Mouse (Mus musculus): ENCODE data around the gene Mast4. TPM values are rescaled to one million over a fixed set of nuclear protein-coding genes. Genes with fewer than 3 reads are reported as not detected.

Mast4 gene
- polyA plus RNA-seq, 2 experiments, result 0.71 to 1.5 TPM

DNA sequence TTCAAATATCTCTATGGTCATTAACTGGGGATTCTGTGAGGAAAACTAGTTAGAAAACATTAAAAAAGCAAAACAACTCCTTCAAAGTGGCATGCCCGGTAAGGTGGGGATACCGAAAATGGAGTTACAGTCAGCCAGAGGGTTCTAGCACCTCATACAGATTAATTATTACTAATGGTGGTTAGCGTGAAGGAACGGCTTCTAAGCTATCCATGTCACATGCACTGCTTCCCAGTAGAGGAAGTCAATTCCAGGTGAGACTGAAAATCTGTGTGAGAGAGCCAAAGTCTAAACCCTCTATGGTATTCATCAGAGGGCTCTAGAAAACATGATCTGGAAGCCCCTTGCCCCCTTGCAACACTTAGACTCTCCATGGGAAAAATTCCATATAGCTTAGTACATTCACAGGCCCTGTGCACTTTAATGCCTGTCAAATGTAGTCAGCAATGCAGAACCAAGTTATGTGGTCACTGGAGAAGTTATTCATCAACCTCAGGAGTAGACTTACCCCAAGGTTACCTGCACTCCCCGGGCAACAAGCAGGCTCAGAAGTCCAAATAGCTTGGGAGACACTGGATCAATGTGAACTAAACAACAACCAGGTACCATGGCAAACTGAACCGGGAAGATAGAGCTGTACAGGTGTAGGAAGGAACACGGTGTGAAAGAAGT, 96.1 kb downstream of the Mast4 start:
- DNase-seq (ENCODE audit: low read depth in 3 of 3, low spot score in 3 of 3), result no peak
- H3K27me3 ChIP-seq (ENCODE audit: control insufficient read depth, insufficient read depth, low read length), result no peaks in the 10 kb centered on the region
- H3K9ac ChIP-seq (replicated peaks), result no peak overlapping the region
- no peak for ATAC-seq (ENCODE audit: insufficient read depth)
- H3K9me3 ChIP-seq (ENCODE audit: control insufficient read depth, low read length), result no peaks in the 10 kb centered on the region
- H3K4me3 ChIP-seq (ENCODE audit: insufficient read depth in 1 of 2, low read depth in 2 of 2, low read length in 2 of 2), result no peak overlapping the region
- no peaks in the 10 kb centered on the region for H3K36me3 ChIP-seq (replicated peaks; ENCODE audit: control insufficient read depth, insufficient read depth, low read depth)
- WGBS (ENCODE audit: insufficient replicate concordance), result 58% methylated on average over 7 of the region's 7 CpGs
- no peak overlapping the region for H3K4me2 ChIP-seq (ENCODE audit: low read depth)
- TF ChIP-seq CTCF (IDR thresholded peaks at IDR 0.05; ENCODE audit: low read depth), result no peak
- no peak for TF ChIP-seq EP300 (IDR thresholded peaks at IDR 0.05; ENCODE audit: low read depth)
- H3K4me1 ChIP-seq (replicated peaks; ENCODE audit: control insufficient read depth in 2 of 2, insufficient read depth in 2 of 2, low read length in 1 of 2), result no peaks in the 10 kb centered on the region
- no peak overlapping the region for H3K27ac ChIP-seq

DNA sequence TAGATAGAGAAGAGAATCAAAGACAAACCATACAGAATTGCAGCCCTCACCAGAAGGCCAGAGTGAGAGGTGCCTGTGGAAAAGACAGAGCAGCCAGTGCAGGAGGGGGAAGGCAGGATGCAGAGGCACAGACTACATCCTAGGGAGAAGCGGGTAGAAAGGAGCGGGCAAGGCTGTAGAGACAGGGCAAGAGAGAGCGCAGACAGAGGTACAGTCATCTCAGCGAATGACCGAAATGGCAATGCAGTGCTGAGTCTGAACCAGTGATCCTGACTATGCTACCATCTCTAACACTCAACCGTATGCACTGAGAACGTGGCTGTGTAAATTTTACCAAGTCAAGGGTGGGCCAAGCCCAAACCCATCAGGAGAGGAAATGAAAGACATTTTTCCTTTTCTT, 102.1 kb downstream of the Mast4 start:
- Histone ChIP-seq H3K4me3 (ENCODE audit: insufficient read depth in 1 of 2, low read depth in 2 of 2, low read length in 2 of 2) (no peak overlapping the region), H3K27me3 (ENCODE audit: control insufficient read depth, insufficient read depth, low read length) (no peaks in the 10 kb centered on the region), H3K9me3 (ENCODE audit: control insufficient read depth, low read length) (no peaks in the 10 kb centered on the region), H3K4me1 (replicated peaks; ENCODE audit: control insufficient read depth in 2 of 2, insufficient read depth in 2 of 2, low read length in 1 of 2) (no peaks in the 10 kb centered on the region), H3K4me2 (ENCODE audit: low read depth) (no peak overlapping the region), H3K9ac (replicated peaks) (no peak overlapping the region), H3K36me3 (replicated peaks; ENCODE audit: control insufficient read depth, insufficient read depth, low read depth) (no peaks in the 10 kb centered on the region), H3K27ac (no peak overlapping the region)
- 74% methylated on average over 7 of the region's 7 CpGs for WGBS (ENCODE audit: insufficient replicate concordance)
- ATAC-seq (ENCODE audit: insufficient read depth), result no peak
- TF ChIP-seq EP300 (IDR thresholded peaks at IDR 0.05; ENCODE audit: low read depth), result no peak
- no peak for TF ChIP-seq CTCF (IDR thresholded peaks at IDR 0.05; ENCODE audit: low read depth)
- no peak for DNase-seq (ENCODE audit: low read depth in 3 of 3, low spot score in 3 of 3)

DNA sequence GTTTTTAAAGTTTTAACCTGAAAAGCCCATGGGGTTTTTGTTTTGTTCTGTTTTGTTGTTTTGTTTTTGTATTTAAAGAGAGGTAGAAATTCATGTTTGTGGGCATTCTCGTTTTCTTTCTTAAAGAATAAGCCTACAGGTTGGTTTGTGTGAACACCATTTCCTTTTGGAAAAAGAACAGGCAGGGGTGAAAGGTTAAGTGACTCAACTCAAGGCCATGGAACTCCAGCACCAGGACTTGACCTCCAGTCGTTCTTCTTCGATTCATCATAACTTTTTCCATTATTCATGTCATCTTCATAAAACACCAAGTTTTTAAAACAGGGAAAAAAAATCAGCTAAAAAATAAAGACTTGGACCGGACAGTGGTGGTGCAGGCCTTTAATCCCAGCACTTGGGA, 105.2 kb downstream of the Mast4 start:
- TF ChIP-seq EP300 (IDR thresholded peaks at IDR 0.05; ENCODE audit: low read depth) (no peak), CTCF (IDR thresholded peaks at IDR 0.05; ENCODE audit: low read depth) (no peak)
- H3K4me3 ChIP-seq (ENCODE audit: insufficient read depth in 1 of 2, low read depth in 2 of 2, low read length in 2 of 2), result no peak overlapping the region
- no peaks in the 10 kb centered on the region for H3K9me3 ChIP-seq (ENCODE audit: control insufficient read depth, low read length)
- no peak overlapping the region for H3K27ac ChIP-seq
- no peaks in the 10 kb centered on the region for H3K4me1 ChIP-seq (replicated peaks; ENCODE audit: control insufficient read depth in 2 of 2, insufficient read depth in 2 of 2, low read length in 1 of 2)
- DNase-seq (ENCODE audit: low read depth in 3 of 3, low spot score in 3 of 3) (no peak), ATAC-seq (ENCODE audit: insufficient read depth) (no peak)
- H3K27me3 ChIP-seq (ENCODE audit: control insufficient read depth, insufficient read depth, low read length), result no peaks in the 10 kb centered on the region
- no peak overlapping the region for H3K9ac ChIP-seq (replicated peaks)
- no peaks in the 10 kb centered on the region for H3K36me3 ChIP-seq (replicated peaks; ENCODE audit: control insufficient read depth, insufficient read depth, low read depth)
- no peak overlapping the region for H3K4me2 ChIP-seq (ENCODE audit: low read depth)
- 56% methylated on average over 4 of the region's 4 CpGs for WGBS (ENCODE audit: insufficient replicate concordance)

DNA sequence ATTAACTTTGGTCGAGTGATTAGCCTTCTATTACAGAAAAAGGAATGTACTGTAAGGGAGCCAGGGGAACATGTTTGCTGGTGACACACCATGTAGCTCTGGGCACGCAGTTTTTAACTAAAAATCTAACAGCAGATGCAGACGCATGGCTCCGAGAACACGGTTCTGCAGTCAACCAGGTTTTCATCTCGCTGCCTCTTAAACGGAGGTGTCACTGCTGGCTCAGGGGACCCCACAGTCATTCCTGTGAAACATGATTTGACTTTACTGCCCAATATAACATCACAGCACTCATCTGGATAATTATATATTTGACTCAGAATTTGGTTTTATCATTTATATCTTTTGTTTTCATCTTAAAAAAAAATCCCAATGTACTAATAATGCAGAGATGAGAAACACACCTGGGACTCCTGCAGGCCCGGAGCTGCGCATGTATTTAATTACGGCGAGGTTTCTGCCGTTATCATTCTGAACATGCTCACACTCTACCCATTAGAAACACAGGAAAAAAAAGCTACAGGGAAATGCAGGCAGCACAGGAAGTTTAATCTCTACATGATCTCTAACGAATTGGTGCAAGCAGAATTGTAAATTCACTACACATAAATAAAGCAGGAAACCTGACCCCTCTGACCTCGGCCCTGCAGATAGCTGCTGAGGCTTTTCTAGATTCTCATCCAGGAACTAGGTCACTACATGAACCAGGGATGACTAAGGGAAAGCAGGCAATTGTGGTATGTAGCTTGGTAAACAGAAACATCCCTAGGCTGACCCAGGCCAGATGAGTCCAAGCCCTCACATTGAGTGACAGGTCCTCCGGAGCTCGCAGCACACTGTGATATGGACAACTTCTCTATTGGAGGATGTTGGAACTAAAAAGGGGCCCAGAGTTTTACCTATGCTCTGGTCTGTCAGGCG, 108.1 kb downstream of the Mast4 start:
- Histone ChIP-seq H3K9ac (replicated peaks) (no peak overlapping the region), H3K4me1 (replicated peaks; ENCODE audit: control insufficient read depth in 2 of 2, insufficient read depth in 2 of 2, low read length in 1 of 2) (no peaks in the 10 kb centered on the region), H3K9me3 (ENCODE audit: control insufficient read depth, low read length) (no peaks in the 10 kb centered on the region), H3K36me3 (replicated peaks; ENCODE audit: control insufficient read depth, insufficient read depth, low read depth) (no peaks in the 10 kb centered on the region), H3K4me2 (ENCODE audit: low read depth) (no peak overlapping the region), H3K27ac (no peak overlapping the region), H3K4me3 (ENCODE audit: insufficient read depth in 1 of 2, low read depth in 2 of 2, low read length in 2 of 2) (no peak overlapping the region), H3K27me3 (ENCODE audit: control insufficient read depth, insufficient read depth, low read length) (no peaks in the 10 kb centered on the region)
- WGBS (ENCODE audit: insufficient replicate concordance), result 41% methylated on average over 17 of the region's 17 CpGs
- no peak for DNase-seq (ENCODE audit: low read depth in 3 of 3, low spot score in 3 of 3)
- ATAC-seq (ENCODE audit: insufficient read depth), result no peak
- TF ChIP-seq CTCF (IDR thresholded peaks at IDR 0.05; ENCODE audit: low read depth) (no peak), EP300 (IDR thresholded peaks at IDR 0.05; ENCODE audit: low read depth) (no peak)

DNA sequence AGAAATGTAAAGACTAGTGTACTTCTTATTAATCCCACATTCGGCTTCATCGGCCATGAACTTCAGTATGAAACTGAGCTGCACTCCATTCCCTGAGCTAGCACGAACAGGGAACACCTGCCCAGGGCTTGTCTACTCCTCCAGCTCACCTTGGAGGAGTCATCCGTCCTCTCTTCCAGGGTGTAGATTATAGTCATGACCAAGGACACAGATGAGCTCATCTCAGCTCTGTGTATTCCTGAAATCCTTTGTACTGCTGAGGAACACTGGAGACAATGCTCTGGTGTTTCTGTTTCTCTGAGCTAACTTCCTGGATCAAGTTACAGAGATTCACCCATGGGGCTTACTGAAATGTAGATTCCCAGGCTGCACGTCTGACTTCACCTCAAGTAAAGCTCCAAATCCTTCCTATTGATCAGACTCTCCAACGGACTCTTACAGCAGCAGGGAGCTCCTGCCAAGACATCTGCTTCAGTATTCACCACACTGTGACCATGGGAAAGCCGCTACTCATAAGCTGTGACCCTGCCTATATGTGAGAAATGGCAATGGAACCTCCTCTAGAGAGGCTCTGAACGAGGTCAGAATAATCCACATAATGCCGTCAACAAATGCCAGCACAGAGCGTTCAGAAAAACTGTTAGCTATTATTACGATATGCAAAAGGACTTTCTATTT, 108.9 kb downstream of the Mast4 start:
- H3K27me3 ChIP-seq (ENCODE audit: control insufficient read depth, insufficient read depth, low read length), result no peaks in the 10 kb centered on the region
- TF ChIP-seq EP300 (IDR thresholded peaks at IDR 0.05; ENCODE audit: low read depth), result no peak
- TF ChIP-seq CTCF (IDR thresholded peaks at IDR 0.05; ENCODE audit: low read depth), result no peak
- no peak overlapping the region for H3K27ac ChIP-seq
- no peaks in the 10 kb centered on the region for H3K36me3 ChIP-seq (replicated peaks; ENCODE audit: control insufficient read depth, insufficient read depth, low read depth)
- ATAC-seq (ENCODE audit: insufficient read depth), result no peak
- H3K9me3 ChIP-seq (ENCODE audit: control insufficient read depth, low read length), result no peaks in the 10 kb centered on the region
- H3K4me1 ChIP-seq (replicated peaks; ENCODE audit: control insufficient read depth in 2 of 2, insufficient read depth in 2 of 2, low read length in 1 of 2), result peaks cover 0 to 2% of the 10 kb centered on the region in 2 experiments; a peak in 1 of 4 replicates
- no peak for DNase-seq (ENCODE audit: low read depth in 3 of 3, low spot score in 3 of 3)
- H3K4me3 ChIP-seq (ENCODE audit: insufficient read depth in 1 of 2, low read depth in 2 of 2, low read length in 2 of 2), result no peak overlapping the region
- WGBS (ENCODE audit: insufficient replicate concordance), result 55% methylated on average over 11 of the region's 11 CpGs
- no peak overlapping the region for H3K9ac ChIP-seq (replicated peaks)
- H3K4me2 ChIP-seq (ENCODE audit: low read depth), result no peak overlapping the region

Data from liver, embryonic 14.5 days (tissue).